Comparison of ENCODE assay signal across 15 mouse cellular contexts in genomic region chr9:108441236-108441919, GRCm38 (mm10). TPM values are rescaled to one million over a fixed set of nuclear protein-coding genes. Genes with fewer than 3 reads are reported as not detected.
DNase-seq lines count a peak whose midpoint lies in the region; ATAC-seq and TF ChIP-seq lines count a peak whose summit lies in the region.
"Had no signal": no experiment of that assay in that cellular context is flagged by ENCODE, and none has a peak within 500 bp of the region (broad histone marks: within the 10 kb centered on the region; RNA-seq: fewer than 3 reads in every experiment).

No protein-coding gene starts in this region.

- peaks cover 11% of the 10 kb centered on the region for H3K4me1 ChIP-seq in heart, adult 2 months (ENCODE audit: control insufficient read depth, insufficient read depth, low read length)
- H3K4me1 ChIP-seq in midbrain, embryonic 11.5 days (ENCODE audit: control insufficient read depth, insufficient read depth, low read length) = peaks cover under 1% of the 10 kb centered on the region; the same call in 1 of the 2 replicates
- H3K4me1 ChIP-seq in midbrain, embryonic 15.5 days = peaks cover 10% of the 10 kb centered on the region
- H3K4me1 ChIP-seq in kidney, embryonic 16.5 days (ENCODE audit: insufficient read depth, low read length) = no peaks in the 10 kb centered on the region

- intact Hi-C loops in heart, adult 2 months (cut with DNase I) = no loop called here

- no peak for DNase-seq in heart, adult 2 months
- no peak for DNase-seq in heart, adult 8-10 months (ENCODE audit: low spot score)
- DNase-seq in midbrain, embryonic 11.5 days (ENCODE audit: low spot score, missing footprints) = peak; percentile 49
- peak; percentile 70 to 87 for DNase-seq in layer of hippocampus, adult 2 months (ENCODE audit: low spot score in 2 of 2)
- peak; percentile 52 for DNase-seq in right cerebral cortex, postnatal 25 days
- DNase-seq: kidney, adult 9 months; thymus, postnatal 4 days had no signal

- no peak overlapping the region for H3K4me2 ChIP-seq in midbrain, embryonic 11.5 days
- H3K4me2 ChIP-seq in midbrain, embryonic 15.5 days = no peak overlapping the region
- H3K4me2 ChIP-seq in kidney, embryonic 16.5 days (replicated peaks; ENCODE audit: low read depth, low read length) = no peak overlapping the region
- H3K4me2 ChIP-seq: hindbrain, embryonic 14.5 days; limb, embryonic 12.5 days had no signal

- ATAC-seq in midbrain, embryonic 11.5 days (ENCODE audit: low FRiP score) = no peak
- ATAC-seq in midbrain, embryonic 15.5 days (replicated peaks) = no peak
- ATAC-seq in kidney, embryonic 16.5 days (ENCODE audit: low FRiP score, low TSS enrichment) = no peak

- no peak for TF ChIP-seq CTCF in heart, adult 2 months (IDR thresholded peaks at IDR 0.05)
- no peak for TF ChIP-seq CTCF in layer of hippocampus, adult 2 months (conservative IDR thresholded peaks at IDR 0.05)

- peak overlapping the region; percentile 15; the same call in 1 of the 2 replicates for H3K4me3 ChIP-seq in heart, adult 2 months
- H3K4me3 ChIP-seq in midbrain, embryonic 11.5 days (ENCODE audit: low read depth, low read length) = no peak overlapping the region
- H3K4me3 ChIP-seq in midbrain, embryonic 15.5 days = no peak overlapping the region
- no peak overlapping the region for H3K4me3 ChIP-seq in layer of hippocampus, adult 2 months
- no peak overlapping the region for H3K4me3 ChIP-seq in kidney, embryonic 16.5 days (ENCODE audit: low read length)
- H3K4me3 ChIP-seq: limb, embryonic 12.5 days had no signal

- WGBS in heart, adult 2 months = 30% methylated on average over 11 of the region's 11 CpGs
- WGBS in midbrain, embryonic 11.5 days = 93% methylated on average over 11 of the region's 11 CpGs
- 84% methylated on average over 11 of the region's 11 CpGs for WGBS in midbrain, embryonic 15.5 days
- WGBS in kidney, embryonic 16.5 days = 87% methylated on average over 11 of the region's 11 CpGs

- H3K27me3 ChIP-seq in heart, adult 2 months (ENCODE audit: control insufficient read depth, insufficient read depth, low read length) = no peaks in the 10 kb centered on the region
- no peaks in the 10 kb centered on the region for H3K27me3 ChIP-seq in midbrain, embryonic 11.5 days (ENCODE audit: control insufficient read depth, insufficient read depth, low read length)
- H3K27me3 ChIP-seq in midbrain, embryonic 15.5 days (replicated peaks) = no peaks in the 10 kb centered on the region
- H3K27me3 ChIP-seq in kidney, embryonic 16.5 days (ENCODE audit: insufficient read depth, low read length) = no peaks in the 10 kb centered on the region
- H3K27me3 ChIP-seq: limb, embryonic 12.5 days had no signal

- H3K36me3 ChIP-seq in heart, adult 2 months (ENCODE audit: control insufficient read depth, insufficient read depth, low read length) = no peaks in the 10 kb centered on the region
- no peaks in the 10 kb centered on the region for H3K36me3 ChIP-seq in midbrain, embryonic 11.5 days (ENCODE audit: control insufficient read depth, insufficient read depth, low read length)
- no peaks in the 10 kb centered on the region for H3K36me3 ChIP-seq in midbrain, embryonic 15.5 days (replicated peaks)
- H3K36me3 ChIP-seq in kidney, embryonic 16.5 days (ENCODE audit: insufficient read depth, low read length) = no peaks in the 10 kb centered on the region
- H3K36me3 ChIP-seq: limb, embryonic 12.5 days had no signal

- H3K9ac ChIP-seq in heart, adult 2 months (ENCODE audit: low read depth, low read length) = peak overlapping the region; percentile 17; the same call in 1 of the 2 replicates
- no peak overlapping the region for H3K9ac ChIP-seq in midbrain, embryonic 11.5 days (ENCODE audit: low read length)
- no peak overlapping the region for H3K9ac ChIP-seq in midbrain, embryonic 15.5 days
- no peak overlapping the region for H3K9ac ChIP-seq in kidney, embryonic 16.5 days (replicated peaks; ENCODE audit: low read length)
- H3K9ac ChIP-seq: hindbrain, embryonic 14.5 days; limb, embryonic 12.5 days had no signal

- TF ChIP-seq POLR2A in heart, adult 2 months (IDR thresholded peaks at IDR 0.05; ENCODE audit: insufficient read depth, low read depth, low read length) = no peak

- no peaks in the 10 kb centered on the region for H3K9me3 ChIP-seq in midbrain, embryonic 11.5 days (ENCODE audit: control insufficient read depth, low read length)
- no peaks in the 10 kb centered on the region for H3K9me3 ChIP-seq in midbrain, embryonic 15.5 days
- H3K9me3 ChIP-seq in kidney, embryonic 16.5 days (ENCODE audit: low read length) = no peaks in the 10 kb centered on the region
- H3K9me3 ChIP-seq: limb, embryonic 12.5 days had no signal

- H3K79me2 ChIP-seq in heart, adult 2 months (replicated peaks; ENCODE audit: control insufficient read depth, insufficient read depth, low read length) = no peaks in the 10 kb centered on the region

- no peak for TF ChIP-seq EP300 in heart, adult 2 months (IDR thresholded peaks at IDR 0.05; ENCODE audit: insufficient read depth, low read depth, low read length)

- H3K27ac ChIP-seq in heart, adult 2 months = peak overlapping the region; percentile 20; the same call in 1 of the 2 replicates
- no peak overlapping the region for H3K27ac ChIP-seq in midbrain, embryonic 11.5 days (ENCODE audit: low read depth, low read length)
- H3K27ac ChIP-seq in midbrain, embryonic 15.5 days = no peak overlapping the region
- H3K27ac ChIP-seq in layer of hippocampus, adult 2 months = 0 out of 2 replicates have a peak overlapping the region, but pooled peaks have one; percentile 2
- no peak overlapping the region for H3K27ac ChIP-seq in kidney, embryonic 16.5 days (ENCODE audit: low read length)
- H3K27ac ChIP-seq: hindbrain, embryonic 14.5 days; limb, embryonic 12.5 days had no signal

RNA-seq across cellular contexts. Expression of gene BC048562, which starts 5.1 kb away (rescaled TPM):
- total RNA-seq in heart, adult 2 months (2021) = not detected
- not detected in 2 replicates for polyA plus RNA-seq in heart, adult 2 months (2012; rRNA removed)
- total RNA-seq in heart, adult 8-10 months (2022) = not detected
- polyA plus RNA-seq in midbrain, embryonic 11.5 days (2014; fragmentation: Nextera tagmentation; extraction: Ambion mirVana) = not detected in 2 replicates
- not detected in 2 replicates for polyA plus RNA-seq in midbrain, embryonic 15.5 days (2015; fragmentation: Nextera tagmentation; extraction: Ambion mirVana)
- total RNA-seq in layer of hippocampus, adult 2 months (2021) = not detected
- not detected in 2 replicates for polyA plus RNA-seq in kidney, embryonic 16.5 days (2015; fragmentation: Nextera tagmentation; extraction: Ambion mirVana)
- total RNA-seq: adrenal gland, postnatal 4 days; CH12.LX had no signal
- polyA plus RNA-seq: gonadal fat pad, adult 2 months; hindbrain, embryonic 14.5 days; limb, embryonic 12.5 days; stomach, embryonic 14.5 days had no signal

RNA-seq across cellular contexts. Expression of gene Ccdc36, which starts 13.1 kb away (rescaled TPM):
- not detected for total RNA-seq in heart, adult 2 months (2021)
- not detected in 2 replicates for polyA plus RNA-seq in heart, adult 2 months (2012; rRNA removed)
- total RNA-seq in heart, adult 8-10 months (2022) = not detected
- 0.89 and 1.6 TPM in 2 replicates for polyA plus RNA-seq in midbrain, embryonic 11.5 days (2014; fragmentation: Nextera tagmentation; extraction: Ambion mirVana)
- polyA plus RNA-seq in midbrain, embryonic 15.5 days (2015; fragmentation: Nextera tagmentation; extraction: Ambion mirVana) = 1.7 and 1.8 TPM in 2 replicates
- under 1 TPM in 1 of 2 experiments, not detected in 1; 0.15 TPM for total RNA-seq in layer of hippocampus, adult 2 months (2021)
- 1.5 and 1.7 TPM in 2 replicates for polyA plus RNA-seq in kidney, embryonic 16.5 days (2015; fragmentation: Nextera tagmentation; extraction: Ambion mirVana)

RNA-seq across cellular contexts. Expression of gene Ccdc71, which starts 18.9 kb away (rescaled TPM):
- total RNA-seq in heart, adult 2 months (2021) = 10 to 100 TPM; 22.5 to 26.6 TPM
- polyA plus RNA-seq in heart, adult 2 months (2012; rRNA removed) = 14.7 and 16.7 TPM in 2 replicates
- 10 to 100 TPM; 21.3 to 28.3 (median 26.7) TPM for total RNA-seq in heart, adult 8-10 months (2022)
- 48.1 and 48.6 TPM in 2 replicates for polyA plus RNA-seq in midbrain, embryonic 11.5 days (2014; fragmentation: Nextera tagmentation; extraction: Ambion mirVana)
- 70.2 and 71.4 TPM in 2 replicates for polyA plus RNA-seq in midbrain, embryonic 15.5 days (2015; fragmentation: Nextera tagmentation; extraction: Ambion mirVana)
- total RNA-seq in layer of hippocampus, adult 2 months (2021) = 10 to 100 TPM; 36.7 to 40.6 TPM
- polyA plus RNA-seq in kidney, embryonic 16.5 days (2015; fragmentation: Nextera tagmentation; extraction: Ambion mirVana) = 77.0 and 82.4 TPM in 2 replicates

RNA-seq across cellular contexts. Expression of gene Klhdc8b, which starts 20.0 kb away (rescaled TPM):
- 1 to 10 TPM; 4.9 to 5.8 TPM for total RNA-seq in heart, adult 2 months (2021)
- polyA plus RNA-seq in heart, adult 2 months (2012; rRNA removed) = 21.5 and 26.6 TPM in 2 replicates
- 1 to 10 TPM; 3.9 to 6.7 (median 5.8) TPM for total RNA-seq in heart, adult 8-10 months (2022)
- 34.4 and 36.2 TPM in 2 replicates for polyA plus RNA-seq in midbrain, embryonic 11.5 days (2014; fragmentation: Nextera tagmentation; extraction: Ambion mirVana)
- polyA plus RNA-seq in midbrain, embryonic 15.5 days (2015; fragmentation: Nextera tagmentation; extraction: Ambion mirVana) = 82.8 and 87.3 TPM in 2 replicates
- total RNA-seq in layer of hippocampus, adult 2 months (2021) = 10 to 100 TPM; 16.7 to 19.6 TPM
- polyA plus RNA-seq in kidney, embryonic 16.5 days (2015; fragmentation: Nextera tagmentation; extraction: Ambion mirVana) = 38.8 and 41.6 TPM in 2 replicates

RNA-seq across cellular contexts. Expression of gene Lamb2, which starts 38.2 kb away (rescaled TPM):
- total RNA-seq in heart, adult 2 months (2021) = 100 to 1,000 TPM; 326 to 360 TPM
- polyA plus RNA-seq in heart, adult 2 months (2012; rRNA removed) = 272 and 392 TPM in 2 replicates
- total RNA-seq in heart, adult 8-10 months (2022) = 100 to 1,000 TPM; 342 to 366 (median 351) TPM
- 20.1 and 21.4 TPM in 2 replicates for polyA plus RNA-seq in midbrain, embryonic 11.5 days (2014; fragmentation: Nextera tagmentation; extraction: Ambion mirVana)
- 19.1 and 22.7 TPM in 2 replicates for polyA plus RNA-seq in midbrain, embryonic 15.5 days (2015; fragmentation: Nextera tagmentation; extraction: Ambion mirVana)
- total RNA-seq in layer of hippocampus, adult 2 months (2021) = 10 to 100 TPM; 29.3 to 30.7 TPM
- 68.5 and 73.6 TPM in 2 replicates for polyA plus RNA-seq in kidney, embryonic 16.5 days (2015; fragmentation: Nextera tagmentation; extraction: Ambion mirVana)

Comparison
In these comparisons a context has a peak if more than half of its experiments do, and no peak if none do; other contexts are left out.
1. DNase-seq: peak in midbrain, embryonic 11.5 days (single experiment), layer of hippocampus, adult 2 months (2 of 2) and right cerebral cortex, postnatal 25 days (single experiment); none in heart, adult 2 months (0 of 2) and heart, adult 8-10 months (single experiment).
2. H3K27ac ChIP-seq: peak in heart, adult 2 months (single experiment) and layer of hippocampus, adult 2 months (single experiment); none in midbrain, embryonic 11.5 days (single experiment), midbrain, embryonic 15.5 days (single experiment) and kidney, embryonic 16.5 days (single experiment).